Mouse (Mus musculus) right cerebral cortex, adult 18-20 months (tissue): ENCODE data around the gene Cxcl10.

Experiments used
- DNase-seq: peaks from one replicate; pipeline ENCODE4 v3.0.0; 2022; ENCODE audit warnings: mixed read lengths

Cxcl10 gene

DNA sequence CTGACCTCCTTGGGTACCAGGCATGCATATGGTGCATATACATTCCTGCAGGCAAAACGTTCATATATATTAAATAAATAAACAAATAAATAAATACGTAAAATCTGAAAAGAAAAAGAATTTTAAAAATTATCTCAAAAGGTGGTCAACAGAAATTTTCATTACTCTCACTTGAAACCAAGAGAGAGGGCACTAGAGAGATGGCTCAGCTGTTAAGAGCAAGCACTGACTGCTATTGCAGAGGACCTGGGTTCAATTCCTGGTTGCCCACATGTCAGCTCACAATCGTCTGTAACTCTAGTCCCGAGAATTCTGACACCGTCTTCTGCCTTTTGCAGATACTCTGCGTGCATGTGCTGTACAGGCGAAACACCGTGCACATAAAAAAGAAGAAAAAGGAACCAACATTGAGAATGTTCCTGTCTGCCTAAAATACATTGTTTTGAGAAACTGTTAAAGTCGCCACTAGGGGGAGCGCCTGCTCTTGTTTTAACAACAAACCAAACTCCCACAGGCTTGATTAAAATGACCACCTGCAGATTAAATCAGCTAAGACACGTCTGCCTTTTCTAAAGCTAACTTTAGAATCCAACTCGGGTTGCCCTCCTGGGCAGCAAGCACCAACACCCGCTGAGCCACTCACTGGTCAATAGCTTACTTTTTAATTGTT, 36.5 kb downstream of the Cxcl10 start:
- DNase-seq, result peak; percentile 81

DNA sequence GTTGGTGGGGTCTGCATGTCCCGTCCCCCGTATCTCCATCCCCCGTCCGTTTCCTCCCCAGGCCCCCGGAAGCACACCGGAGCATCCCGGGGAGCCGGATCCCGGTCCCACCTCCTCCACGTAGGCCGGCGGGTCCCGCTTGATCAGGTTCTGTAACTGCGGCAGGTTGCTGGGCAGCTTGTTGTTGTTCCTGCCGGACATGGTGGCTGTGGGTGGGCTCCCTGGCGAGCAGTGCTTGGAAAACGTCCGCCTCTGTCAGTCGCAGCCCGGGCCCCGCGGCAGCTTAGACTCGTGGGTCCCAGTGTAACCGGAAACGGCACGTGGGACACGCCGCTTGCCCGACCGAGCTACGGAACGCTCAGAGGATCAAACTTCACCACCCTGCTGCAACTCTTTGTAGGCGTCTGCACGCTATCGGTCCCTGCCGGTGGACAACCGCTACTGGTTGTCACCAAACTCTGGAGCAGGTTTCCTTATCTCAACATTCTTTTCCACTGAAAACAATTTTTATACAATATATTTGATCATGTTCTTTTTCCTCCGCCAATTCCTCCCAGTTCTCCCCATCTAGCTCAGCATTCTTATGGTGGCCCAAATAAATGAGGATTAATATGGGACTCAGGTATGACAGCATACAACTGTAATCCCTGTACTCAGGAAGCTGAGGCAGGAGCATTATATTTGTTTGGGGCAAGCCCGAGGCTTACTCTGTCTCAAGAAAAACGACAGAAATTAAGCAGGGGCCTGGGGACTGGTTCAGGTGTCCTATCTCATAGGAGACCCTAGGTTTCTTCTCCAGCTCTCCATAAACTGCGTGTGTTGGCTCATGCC, 38.8 kb downstream of the Cxcl10 start, which contains the start of gene Sdad1:
TSS of gene Sdad1 (minus strand) at position 799 of the 831 bp plus-strand sequence.
- peak; percentile 96 for DNase-seq

DNA sequence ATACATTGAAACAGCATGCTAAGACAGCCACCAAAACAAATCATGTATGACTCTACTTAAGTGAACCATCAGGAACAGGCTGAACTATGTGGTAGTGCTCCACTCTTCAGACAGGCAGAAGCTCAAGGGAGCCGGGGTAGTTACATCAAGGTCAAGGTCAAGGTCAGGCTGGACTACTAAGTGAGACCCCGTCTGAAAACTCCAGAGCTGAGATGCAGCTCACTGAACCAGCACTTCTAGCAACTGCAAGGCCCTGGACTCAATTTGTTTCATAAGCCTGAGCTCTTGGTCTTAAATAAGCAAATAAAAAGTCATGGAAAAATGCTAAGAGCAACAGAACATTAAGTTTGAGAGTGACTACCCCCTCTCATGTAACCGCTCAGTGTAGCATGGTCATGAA, 44.4 kb downstream of the Cxcl10 start:
- DNase-seq, result no peak

DNA sequence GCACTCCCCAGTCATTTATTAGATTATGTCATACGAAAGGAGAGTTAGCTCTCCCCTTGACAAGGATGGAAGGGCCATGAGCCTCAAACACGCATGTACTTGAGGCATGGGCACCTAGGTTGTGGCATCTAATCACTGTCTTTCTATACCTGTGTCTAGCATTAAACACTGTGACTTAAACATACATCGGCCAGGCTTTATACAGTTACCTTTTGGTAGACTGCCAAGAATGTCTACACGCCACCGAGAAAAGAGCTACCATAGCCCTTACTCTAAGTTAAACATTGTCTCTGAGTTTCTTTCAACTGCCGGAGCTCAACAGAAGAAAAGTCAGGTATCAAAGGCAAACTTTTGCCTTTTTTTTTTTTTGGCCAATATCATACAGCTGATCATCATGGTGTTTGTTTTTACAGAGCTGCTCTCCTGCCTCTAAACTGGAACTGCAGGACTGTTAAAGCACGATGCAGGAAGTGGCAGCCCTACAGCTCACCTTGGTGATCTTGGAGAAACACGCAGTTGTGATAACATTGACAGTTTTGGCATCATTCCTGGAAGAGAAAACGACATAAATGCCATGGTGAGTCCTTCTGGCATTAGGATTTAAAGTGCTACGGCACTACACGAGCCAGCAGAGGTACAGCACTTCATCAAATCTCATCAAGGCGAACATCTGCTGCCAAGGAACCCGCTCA, 46.4 kb downstream of the Cxcl10 start:
- no peak for DNase-seq
